27 mouse cellular contexts compared by ENCODE assay signal in the genomic region with DNA sequence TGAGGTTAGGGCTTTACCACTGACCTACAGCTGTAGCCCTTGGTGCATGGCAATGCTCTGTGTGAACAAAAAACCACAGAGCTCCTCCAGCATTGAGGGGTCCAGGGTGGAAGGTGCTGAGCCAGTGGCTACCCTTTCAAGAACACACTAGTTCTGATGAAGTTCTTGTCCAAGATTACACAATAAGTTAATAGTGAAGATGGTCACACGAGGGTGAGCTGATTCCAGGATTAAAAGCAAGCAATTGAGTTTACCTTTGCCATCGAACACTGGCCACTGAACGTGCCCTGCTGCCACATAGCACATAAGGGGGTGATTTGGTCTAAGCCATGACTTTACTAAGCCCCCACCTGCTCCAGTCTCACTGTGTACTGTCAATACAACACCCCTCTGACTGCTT. TPM values are rescaled to one million over a fixed set of nuclear protein-coding genes. Genes with fewer than 3 reads are reported as not detected.
DNase-seq lines count a peak whose midpoint lies in the region; ATAC-seq and TF ChIP-seq lines count a peak whose summit lies in the region.
"Had no signal": no experiment of that assay in that cellular context is flagged by ENCODE, and none has a peak within 500 bp of the region (broad histone marks: within the 10 kb centered on the region; RNA-seq: fewer than 3 reads in every experiment).

No protein-coding gene starts in this region.

- no peaks in the 10 kb centered on the region for H3K27me3 ChIP-seq in C2C12 (ENCODE audit: control insufficient read depth, insufficient read depth, insufficient read length)
- no peaks in the 10 kb centered on the region for H3K27me3 ChIP-seq in liver, embryonic 12.5 days (replicated peaks)
- H3K27me3 ChIP-seq in myocyte (ENCODE audit: control insufficient read depth, insufficient read depth, insufficient read length): no peaks in the 10 kb centered on the region
- peaks cover 6% of the 10 kb centered on the region; the same call in 1 of the 2 replicates for H3K27me3 ChIP-seq in limb, embryonic 10.5 days (ENCODE audit: low read depth, poor library complexity, severe bottlenecking)
- H3K27me3 ChIP-seq in midbrain, postnatal 0 days (ENCODE audit: insufficient read depth, low read length): no peaks in the 10 kb centered on the region
- H3K27me3 ChIP-seq: CH12.LX; embryonic facial prominence, embryonic 13.5 days; limb, embryonic 12.5 days; lung, embryonic 15.5 days; midbrain, embryonic 13.5 days had no signal

- H3ac ChIP-seq in C2C12 (ENCODE audit: control insufficient read depth, insufficient read length, low read depth): peak overlapping the region; percentile 36
- H3ac ChIP-seq in myocyte (ENCODE audit: control insufficient read depth, insufficient read length): no peak overlapping the region

- peaks cover 50% of the 10 kb centered on the region for H3K79me3 ChIP-seq in C2C12 (ENCODE audit: low read depth)

- H3K36me3 ChIP-seq in C2C12 (ENCODE audit: control insufficient read depth, insufficient read depth) (peaks cover 30% of the 10 kb centered on the region), myocyte (ENCODE audit: control insufficient read depth, insufficient read depth) (no peaks in the 10 kb centered on the region)
- peaks cover 3% of the 10 kb centered on the region; the same call in 1 of the 2 replicates for H3K36me3 ChIP-seq in liver, embryonic 12.5 days
- H3K36me3 ChIP-seq in limb, embryonic 10.5 days: no peaks in the 10 kb centered on the region
- no peaks in the 10 kb centered on the region for H3K36me3 ChIP-seq in midbrain, postnatal 0 days (ENCODE audit: insufficient read depth, low read length)
- H3K36me3 ChIP-seq: embryonic facial prominence, embryonic 13.5 days; forebrain, embryonic 10.5 days; limb, embryonic 12.5 days; lung, embryonic 15.5 days; midbrain, embryonic 13.5 days had no signal

- H3K9ac ChIP-seq in liver, embryonic 12.5 days: peak overlapping the region; percentile 48; the same call in 1 of the 2 replicates
- no peak overlapping the region for H3K9ac ChIP-seq in midbrain, postnatal 0 days (replicated peaks; ENCODE audit: low read length, poor library complexity, severe bottlenecking)
- H3K9ac ChIP-seq: embryonic facial prominence, embryonic 13.5 days; limb, embryonic 12.5 days; lung, embryonic 15.5 days; midbrain, embryonic 13.5 days had no signal

- intact Hi-C loops in gastrocnemius, adult 2 months (cut with DNase I): loop anchor here (5.0 kb wide), 1 partner anchor 180 kb away; the partner anchor contains the start of gene Flna
- intact Hi-C loops in gastrocnemius, postnatal 36 days (cut with DNase I): no loop called here
- intact Hi-C loops in left cerebral cortex, postnatal 14 days (cut with DNase I): no loop called here

- H3K79me2 ChIP-seq in C2C12 (ENCODE audit: control insufficient read depth, insufficient read depth): peaks cover 85% of the 10 kb centered on the region
- H3K79me2 ChIP-seq in myocyte (ENCODE audit: control insufficient read depth, insufficient read depth): peaks cover 43% of the 10 kb centered on the region

- no peaks in the 10 kb centered on the region for H3K9me3 ChIP-seq in liver, embryonic 12.5 days (replicated peaks)
- no peaks in the 10 kb centered on the region for H3K9me3 ChIP-seq in limb, embryonic 10.5 days (replicated peaks)
- H3K9me3 ChIP-seq in midbrain, postnatal 0 days (ENCODE audit: low read length): no peaks in the 10 kb centered on the region
- H3K9me3 ChIP-seq: embryonic facial prominence, embryonic 13.5 days; forebrain, embryonic 10.5 days; limb, embryonic 12.5 days; lung, embryonic 15.5 days; midbrain, embryonic 13.5 days had no signal

- no peak for TF ChIP-seq CTCF in gastrocnemius, adult 2 months (IDR thresholded peaks at IDR 0.05)
- TF ChIP-seq CTCF in C2C12 (IDR thresholded peaks at IDR 0.05; ENCODE audit: control insufficient read depth, insufficient read depth, insufficient read length): no peak
- no peak for TF ChIP-seq CTCF in midbrain, postnatal 0 days (IDR thresholded peaks at IDR 0.05)

- DNase-seq in gastrocnemius, adult 2 months: no peak
- DNase-seq in gastrocnemius, postnatal 36 days: no peak
- no peak for DNase-seq in limb, embryonic 10.5 days (ENCODE audit: low spot score)
- DNase-seq in left cerebral cortex, postnatal 14 days (ENCODE audit: low spot score in 2 of 2): no peak
- DNase-seq in midbrain, postnatal 0 days (ENCODE audit: low spot score): no peak
- DNase-seq: cerebellum, postnatal 10 days; forebrain, postnatal 0 days; heart, postnatal 4 days; kidney, adult 11 months had no signal

- H3K27ac ChIP-seq in gastrocnemius, adult 2 months: peak overlapping the region; percentile 43
- peak overlapping the region; percentile 90 for H3K27ac ChIP-seq in liver, embryonic 12.5 days
- H3K27ac ChIP-seq in limb, embryonic 10.5 days: no peak overlapping the region
- no peak overlapping the region for H3K27ac ChIP-seq in midbrain, postnatal 0 days (ENCODE audit: low read depth, low read length)
- H3K27ac ChIP-seq: embryonic facial prominence, embryonic 13.5 days; forebrain, embryonic 10.5 days; hindbrain, postnatal 0 days; kidney, postnatal 0 days; layer of hippocampus, adult 2 months; limb, embryonic 12.5 days; lung, embryonic 15.5 days; midbrain, embryonic 13.5 days had no signal

- TF ChIP-seq POLR2A in myocyte (IDR thresholded peaks at IDR 0.05; ENCODE audit: insufficient read length, low read depth): no peak

- no peak overlapping the region; the same call in 1 of the 2 replicates for H3K4me3 ChIP-seq in gastrocnemius, adult 2 months
- H3K4me3 ChIP-seq in C2C12 (ENCODE audit: insufficient read depth, poor library complexity, severe bottlenecking) (peak overlapping the region; percentile 11), myocyte (peak overlapping the region; percentile 78)
- H3K4me3 ChIP-seq in liver, embryonic 12.5 days: peak overlapping the region; percentile 70; the same call in 1 of the 2 replicates
- H3K4me3 ChIP-seq in limb, embryonic 10.5 days: no peak overlapping the region
- no peak overlapping the region for H3K4me3 ChIP-seq in midbrain, postnatal 0 days (ENCODE audit: low read depth, low read length)
- H3K4me3 ChIP-seq: layer of hippocampus, adult 2 months had no signal

- ATAC-seq in liver, embryonic 12.5 days: no peak
- ATAC-seq in midbrain, postnatal 0 days (ENCODE audit: low FRiP score): no peak
- ATAC-seq: forebrain, postnatal 0 days; hindbrain, postnatal 0 days; midbrain, embryonic 13.5 days had no signal

- H3K4me2 ChIP-seq in liver, embryonic 12.5 days: peak overlapping the region; percentile 76
- peak overlapping the region; percentile 78 for H3K4me2 ChIP-seq in myocyte (ENCODE audit: low read depth)
- no peak overlapping the region for H3K4me2 ChIP-seq in midbrain, postnatal 0 days (ENCODE audit: low read depth, low read length, poor library complexity, severe bottlenecking)

- peaks cover 49% of the 10 kb centered on the region for H3K4me1 ChIP-seq in liver, embryonic 12.5 days
- no peaks in the 10 kb centered on the region; the same call in 1 of the 2 replicates for H3K4me1 ChIP-seq in limb, embryonic 10.5 days
- no peaks in the 10 kb centered on the region for H3K4me1 ChIP-seq in midbrain, postnatal 0 days (ENCODE audit: insufficient read depth, low read length)
- H3K4me1 ChIP-seq: limb, embryonic 12.5 days; lung, embryonic 15.5 days had no signal

- WGBS in liver, embryonic 12.5 days (ENCODE audit: insufficient replicate concordance): 65% methylated on average over 3 of the region's 3 CpGs
- 90% methylated on average over 3 of the region's 3 CpGs for WGBS in limb, embryonic 10.5 days
- whole genome bisulfite sequencing in midbrain, postnatal 0 days: 78% methylated on average over 3 of the region's 3 CpGs

RNA-seq across cellular contexts. Expression of gene G6pdx, which starts 1.9 kb away (rescaled TPM):
- total RNA-seq in gastrocnemius, adult 2 months (2021): 1 to 10 TPM; 4.2 to 4.7 TPM
- total RNA-seq in gastrocnemius, postnatal 36 days (2021): 1 to 10 TPM; 2.9 to 3.3 TPM
- polyA plus RNA-seq in C2C12 (2012; fragmentation: generic; extraction: Trizol): 148 TPM
- polyA plus RNA-seq in liver, embryonic 12.5 days (2016; fragmentation: Nextera tagmentation; extraction: Ambion mirVana): 56.5 and 60.4 TPM in 2 replicates
- 62.2 TPM for polyA plus RNA-seq in myocyte (2012; fragmentation: generic; extraction: Trizol)
- 53.8 and 54.9 TPM in 2 replicates for polyA plus RNA-seq in limb, embryonic 10.5 days (2016; fragmentation: Nextera tagmentation; extraction: Ambion mirVana)
- total RNA-seq in left cerebral cortex, postnatal 14 days (2021): 10 to 100 TPM; 22.8 to 24.4 TPM
- 51.3 and 55.6 TPM in 2 replicates for total RNA-seq in midbrain, postnatal 0 days (2014; rRNA removed)
- polyA plus RNA-seq in midbrain, postnatal 0 days (2015; fragmentation: Nextera tagmentation; extraction: Ambion mirVana): 40.2 and 41.8 TPM in 2 replicates

RNA-seq across cellular contexts. Expression of gene Ikbkg, which starts 34.0 kb away (rescaled TPM):
- total RNA-seq in gastrocnemius, adult 2 months (2021): 10 to 100 TPM; 21.2 to 26.8 TPM
- 10 to 100 TPM; 20.6 to 24.2 TPM for total RNA-seq in gastrocnemius, postnatal 36 days (2021)
- polyA plus RNA-seq in C2C12 (2012; fragmentation: generic; extraction: Trizol) (37.1 TPM), myocyte (2012; fragmentation: generic; extraction: Trizol) (24.7 TPM)
- polyA plus RNA-seq in liver, embryonic 12.5 days (2016; fragmentation: Nextera tagmentation; extraction: Ambion mirVana): 21.6 and 22.4 TPM in 2 replicates
- polyA plus RNA-seq in limb, embryonic 10.5 days (2016; fragmentation: Nextera tagmentation; extraction: Ambion mirVana): 16.7 and 17.8 TPM in 2 replicates
- total RNA-seq in left cerebral cortex, postnatal 14 days (2021): 10 to 100 TPM; 41.9 to 46.8 TPM
- 20.4 and 24.7 TPM in 2 replicates for total RNA-seq in midbrain, postnatal 0 days (2014; rRNA removed)
- polyA plus RNA-seq in midbrain, postnatal 0 days (2015; fragmentation: Nextera tagmentation; extraction: Ambion mirVana): 11.5 and 12.4 TPM in 2 replicates

RNA-seq across cellular contexts. Expression of gene Fam3a, which starts 34.0 kb away (rescaled TPM):
- 10 to 100 TPM; 13.2 to 13.6 TPM for total RNA-seq in gastrocnemius, adult 2 months (2021)
- 10 to 100 TPM; 12.5 to 12.6 TPM for total RNA-seq in gastrocnemius, postnatal 36 days (2021)
- 11.5 TPM for polyA plus RNA-seq in C2C12 (2012; fragmentation: generic; extraction: Trizol)
- polyA plus RNA-seq in liver, embryonic 12.5 days (2016; fragmentation: Nextera tagmentation; extraction: Ambion mirVana): 10.7 and 12.4 TPM in 2 replicates
- 19.5 TPM for polyA plus RNA-seq in myocyte (2012; fragmentation: generic; extraction: Trizol)
- 24.0 and 28.4 TPM in 2 replicates for polyA plus RNA-seq in limb, embryonic 10.5 days (2016; fragmentation: Nextera tagmentation; extraction: Ambion mirVana)
- 10 to 100 TPM; 20.0 to 27.0 TPM for total RNA-seq in left cerebral cortex, postnatal 14 days (2021)
- total RNA-seq in midbrain, postnatal 0 days (2014; rRNA removed): 23.6 and 29.9 TPM in 2 replicates
- 31.2 and 33.4 TPM in 2 replicates for polyA plus RNA-seq in midbrain, postnatal 0 days (2015; fragmentation: Nextera tagmentation; extraction: Ambion mirVana)

RNA-seq across cellular contexts. Expression of gene Slc10a3, which starts 54.0 kb away (rescaled TPM):
- 1 to 10 TPM; 2.5 TPM for total RNA-seq in gastrocnemius, adult 2 months (2021)
- total RNA-seq in gastrocnemius, postnatal 36 days (2021): 1 to 10 TPM; 2.1 to 2.3 TPM
- polyA plus RNA-seq in C2C12 (2012; fragmentation: generic; extraction: Trizol) (18.5 TPM), myocyte (2012; fragmentation: generic; extraction: Trizol) (11.2 TPM)
- 9.7 and 9.9 TPM in 2 replicates for polyA plus RNA-seq in liver, embryonic 12.5 days (2016; fragmentation: Nextera tagmentation; extraction: Ambion mirVana)
- polyA plus RNA-seq in limb, embryonic 10.5 days (2016; fragmentation: Nextera tagmentation; extraction: Ambion mirVana): 12.2 and 13.2 TPM in 2 replicates
- 1 to 10 TPM; 2.1 to 3.2 TPM for total RNA-seq in left cerebral cortex, postnatal 14 days (2021)
- total RNA-seq in midbrain, postnatal 0 days (2014; rRNA removed): 6.2 and 9.4 TPM in 2 replicates
- 6.1 and 6.9 TPM in 2 replicates for polyA plus RNA-seq in midbrain, postnatal 0 days (2015; fragmentation: Nextera tagmentation; extraction: Ambion mirVana)

RNA-seq across cellular contexts. Expression of gene Gm6880, which starts 54.1 kb away (rescaled TPM):
- total RNA-seq in gastrocnemius, adult 2 months (2021): not detected
- not detected for total RNA-seq in gastrocnemius, postnatal 36 days (2021)
- polyA plus RNA-seq in C2C12 (2012; fragmentation: generic; extraction: Trizol) (not detected), myocyte (2012; fragmentation: generic; extraction: Trizol) (not detected)
- polyA plus RNA-seq in liver, embryonic 12.5 days (2016; fragmentation: Nextera tagmentation; extraction: Ambion mirVana): not detected in 2 replicates
- polyA plus RNA-seq in limb, embryonic 10.5 days (2016; fragmentation: Nextera tagmentation; extraction: Ambion mirVana): not detected in 2 replicates
- not detected for total RNA-seq in left cerebral cortex, postnatal 14 days (2021)
- total RNA-seq in midbrain, postnatal 0 days (2014; rRNA removed): not detected in 2 replicates
- polyA plus RNA-seq in midbrain, postnatal 0 days (2015; fragmentation: Nextera tagmentation; extraction: Ambion mirVana): 0.28 TPM in 1 of 2 replicates, not detected in the other
- total RNA-seq: forebrain, postnatal 0 days; heart, postnatal 4 days; hindbrain, postnatal 0 days; layer of hippocampus, adult 2 months; left cerebral cortex, adult 18-20 months had no signal
- polyA plus RNA-seq: embryonic facial prominence, embryonic 13.5 days; forebrain, embryonic 10.5 days; forebrain, postnatal 0 days; gonadal fat pad, adult 2 months; heart, embryonic 14.5 days; kidney, postnatal 0 days; lung, embryonic 15.5 days; neural tube, embryonic 14.5 days; thymus, postnatal 0 days; urinary bladder, adult 2 months had no signal

Comparison
In these comparisons a context has a peak if more than half of its experiments do, and no peak if none do; other contexts are left out.
1. H3K27ac ChIP-seq: peak in gastrocnemius, adult 2 months (single experiment) and liver, embryonic 12.5 days (single experiment); none in limb, embryonic 10.5 days (single experiment) and midbrain, postnatal 0 days (single experiment).
2. H3K4me3 ChIP-seq: peak in C2C12 (single experiment), liver, embryonic 12.5 days (single experiment) and myocyte (single experiment); none in gastrocnemius, adult 2 months (single experiment), limb, embryonic 10.5 days (single experiment) and midbrain, postnatal 0 days (single experiment).